Mouse (Mus musculus): Measurements from ENCODE around the gene Sfxn4.
"Not testable (repeated sequence)": the region's sequence is repeated elsewhere in the genome, so short reads cannot be mapped to it uniquely, and the experiment has no call there.

Gene Sfxn4

GRCm38 (mm10) chr19:60860868-60861700, at the start of gene Sfxn4:
Gene Sfxn4, minus strand, starts transcription at chr19:60861479.
- ATAC-seq (ENCODE audit: low TSS enrichment), result peak; percentile 99

DNA sequence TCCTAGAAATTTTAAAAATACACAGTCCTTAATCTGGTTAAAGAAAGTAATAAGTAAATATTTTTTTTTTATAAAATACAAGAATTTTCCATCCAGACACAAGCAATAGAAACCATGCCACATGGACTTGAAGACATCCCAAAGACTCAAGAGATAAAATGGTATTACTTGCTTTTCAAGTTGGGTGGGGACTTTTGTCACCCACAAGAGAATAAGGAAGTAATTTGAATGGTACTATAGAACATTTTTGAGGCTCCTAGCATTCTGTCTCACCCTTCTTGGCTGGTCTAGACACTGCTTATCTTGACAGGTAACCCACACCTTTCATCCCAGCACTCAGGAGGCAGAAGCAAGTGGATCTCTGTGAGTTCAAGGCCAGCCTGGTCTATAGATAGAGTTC, 49.0 kb upstream of the Sfxn4 start:
- ATAC-seq (ENCODE audit: low TSS enrichment), result no peak

- ATAC-seq (ENCODE audit: low TSS enrichment), result no peak
Observed at GRCm38 (mm10) chr19:60905477-60905876, 44.2 kb upstream of the Sfxn4 start.

DNA sequence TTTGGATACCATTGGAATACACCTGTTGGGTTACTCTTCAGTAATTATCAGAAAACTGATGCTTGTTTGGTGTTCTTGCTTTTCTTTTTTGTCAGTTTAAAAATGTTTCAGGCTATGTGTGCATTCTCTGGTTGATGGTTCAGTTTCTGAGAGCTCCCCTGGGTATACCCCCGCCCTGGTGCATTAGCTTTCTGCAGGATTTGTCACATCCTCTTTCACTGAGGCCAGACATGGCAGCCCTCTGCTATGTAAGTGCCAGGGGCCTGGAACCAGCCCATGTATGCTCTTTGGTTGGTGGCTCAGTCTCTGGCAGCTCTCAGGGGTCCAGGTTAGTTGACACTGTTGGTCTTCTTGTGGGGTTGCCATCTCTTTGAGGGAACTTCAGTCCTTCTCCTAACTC, 42.7 kb upstream of the Sfxn4 start:
- ATAC-seq (ENCODE audit: low TSS enrichment), result no peak

DNA sequence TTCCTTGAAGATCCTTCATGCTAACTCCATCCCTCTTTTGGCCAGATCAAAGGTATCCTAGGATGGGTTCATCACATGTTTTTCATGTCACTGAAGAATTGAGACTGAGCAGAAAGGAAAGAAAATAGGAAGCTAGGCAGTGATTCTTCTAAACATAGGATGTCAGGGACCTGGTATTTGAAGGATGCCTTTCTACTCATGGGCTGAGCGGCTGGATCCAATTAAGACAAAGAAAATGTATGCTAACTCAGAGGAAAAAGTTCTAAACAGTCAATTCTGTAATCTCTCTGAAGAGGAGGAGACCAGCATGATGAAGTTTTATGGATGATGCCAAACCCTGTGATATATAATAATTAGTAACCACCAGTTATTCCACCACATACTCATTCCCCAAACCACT, 41.9 kb upstream of the Sfxn4 start:
- no peak for ATAC-seq (ENCODE audit: low TSS enrichment)

DNA sequence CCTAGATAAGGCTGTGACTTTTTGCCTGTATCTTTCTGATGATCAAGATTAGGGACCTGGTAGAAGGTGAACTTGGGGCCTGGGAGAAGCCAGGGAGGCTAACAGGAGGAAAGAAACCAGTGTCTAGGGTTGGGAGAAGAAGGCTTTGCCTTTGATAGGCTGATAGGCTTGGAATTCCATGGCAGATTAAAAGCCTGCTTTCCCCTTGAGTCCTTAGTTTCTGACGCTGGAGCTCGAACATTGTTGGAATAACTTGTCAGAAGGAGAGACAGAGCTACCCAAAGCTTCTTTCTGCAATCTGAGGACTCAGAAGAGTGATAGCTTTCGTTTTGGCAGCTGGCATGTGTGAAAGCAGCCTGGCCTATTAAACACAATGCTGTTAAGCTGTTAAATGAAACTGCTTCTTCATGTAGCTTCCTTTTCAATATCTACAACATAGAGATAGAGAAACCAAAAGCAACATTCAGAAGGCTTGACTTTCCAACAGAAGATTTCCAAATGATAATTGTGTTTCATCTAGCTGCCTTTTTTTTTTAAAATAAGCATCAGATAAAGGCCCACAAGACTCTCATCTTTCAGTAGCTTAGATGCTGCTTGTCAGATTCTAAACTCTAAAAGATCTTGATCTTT, 34.1 kb upstream of the Sfxn4 start:
- ATAC-seq (ENCODE audit: low TSS enrichment), result 0 out of 2 replicates have a peak, but pooled peaks have one; percentile 35

- ATAC-seq (ENCODE audit: low TSS enrichment), result no peak
Observed at GRCm38 (mm10) chr19:60891934-60892547, 30.8 kb upstream of the Sfxn4 start.

DNA sequence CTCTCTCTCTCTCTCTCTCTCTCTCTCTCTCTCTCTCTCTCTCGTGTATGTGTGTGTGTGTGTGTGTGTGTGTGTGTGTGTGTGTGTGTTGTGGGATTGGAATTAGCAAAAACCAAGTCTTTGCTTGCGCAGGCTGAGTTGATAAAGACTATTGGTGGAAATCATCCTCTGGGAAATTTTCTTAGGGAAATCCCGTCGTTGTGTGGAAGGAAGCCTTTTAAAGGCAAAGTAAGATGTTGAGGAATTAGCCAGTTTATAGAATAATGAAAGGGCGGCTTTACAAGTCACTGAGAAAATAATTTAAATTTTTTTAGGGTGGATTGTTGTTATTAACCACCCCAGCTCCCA, 29.8 kb upstream of the Sfxn4 start:
- no peak for ATAC-seq (ENCODE audit: low TSS enrichment)

DNA sequence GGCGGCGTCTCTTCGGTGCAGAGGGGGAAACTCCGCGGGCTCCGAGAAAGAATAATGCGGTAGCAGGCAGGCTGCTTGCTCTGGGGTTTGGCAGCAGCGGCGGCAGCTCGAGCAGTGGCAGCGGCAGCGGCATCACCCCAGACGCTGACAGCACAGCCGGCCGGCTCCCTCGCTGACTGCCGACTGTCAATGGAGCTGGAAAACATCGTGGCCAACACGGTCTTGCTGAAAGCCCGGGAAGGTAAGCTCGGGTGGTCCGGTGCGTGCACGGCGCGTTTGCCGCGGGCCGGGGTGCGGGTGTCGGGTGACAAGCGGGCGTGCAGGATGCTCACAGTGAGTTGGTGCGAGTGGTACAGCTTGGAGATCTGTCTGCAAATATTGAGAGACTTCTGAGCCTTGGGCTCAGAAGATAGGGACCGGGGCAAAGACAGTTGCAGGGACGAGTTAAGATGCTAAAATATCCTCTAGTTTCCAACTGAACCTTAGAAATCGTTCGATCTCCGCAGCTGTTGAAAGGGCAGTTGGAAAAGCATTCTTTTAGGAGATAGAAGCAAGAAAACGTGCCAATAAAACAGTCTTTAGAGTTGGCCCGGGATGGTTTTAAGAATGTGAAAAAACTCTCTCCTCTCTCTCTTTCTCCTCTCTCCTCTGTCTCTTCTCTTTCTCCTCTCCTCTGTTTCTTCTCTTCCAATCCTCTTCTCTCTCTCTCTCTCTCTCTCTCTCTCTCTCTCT, 29.3 kb upstream of the Sfxn4 start:
- peak; percentile 32 for ATAC-seq (ENCODE audit: low TSS enrichment)

- peak; percentile 98 for ATAC-seq (ENCODE audit: low TSS enrichment)
Observed at GRCm38 (mm10) chr19:60889714-60890315, 28.5 kb upstream of the Sfxn4 start, which contains the start of gene Grk5. Gene Grk5, plus strand, starts transcription at chr19:60889749.

GRCm38 (mm10) chr19:60889101-60889713, 27.9 kb upstream of the Sfxn4 start:
- ATAC-seq (ENCODE audit: low TSS enrichment), result no peak

DNA sequence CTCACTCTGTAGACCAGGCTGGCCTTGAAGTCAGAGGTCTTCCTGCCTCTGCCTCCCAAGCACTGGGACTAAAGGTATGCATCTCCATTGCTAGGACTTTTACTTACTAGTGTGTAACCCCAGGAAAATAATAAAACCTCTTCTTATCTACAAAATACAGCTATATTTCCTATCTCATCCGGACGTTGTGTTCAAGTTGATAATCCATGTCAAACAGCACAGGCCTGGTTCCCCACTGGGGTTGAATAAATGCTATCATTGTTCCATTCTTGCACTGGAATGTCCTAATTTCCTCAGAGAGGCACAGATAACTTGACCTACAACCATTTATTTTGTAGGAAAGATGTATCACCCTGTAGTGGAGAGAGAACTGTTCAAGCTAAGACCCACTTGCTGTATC, 26.4 kb upstream of the Sfxn4 start:
- no peak for ATAC-seq (ENCODE audit: low TSS enrichment)

- peak; percentile 97 for ATAC-seq (ENCODE audit: low TSS enrichment)
Observed at GRCm38 (mm10) chr19:60883129-60883528, 21.9 kb upstream of the Sfxn4 start.

GRCm38 (mm10) chr19:60874064-60874694, 12.9 kb upstream of the Sfxn4 start, which contains the start of gene Prdx3:
Gene Prdx3, minus strand, starts transcription at chr19:60874556.
- ATAC-seq (ENCODE audit: low TSS enrichment), result peak; percentile 98

DNA sequence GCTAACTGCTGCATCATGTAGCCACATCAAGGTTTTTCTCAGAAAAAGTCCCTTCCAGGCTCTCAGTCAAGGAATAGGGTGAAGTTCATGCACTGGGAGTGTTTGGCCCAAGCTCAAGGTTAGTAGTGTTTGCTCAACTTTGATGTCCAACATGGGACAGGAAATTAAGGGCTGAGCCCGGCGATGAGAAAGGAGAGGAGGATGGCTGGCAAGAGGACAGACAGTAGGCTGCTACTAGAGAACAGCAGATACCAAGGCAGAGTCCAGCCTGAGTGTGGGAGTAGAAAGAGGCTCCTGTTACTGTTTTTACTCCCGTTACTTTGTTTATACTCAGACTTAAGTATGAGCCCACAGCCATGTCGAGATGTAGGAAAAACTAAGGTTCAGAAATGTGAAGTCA, 12.2 kb upstream of the Sfxn4 start:
- peak; percentile 58 for ATAC-seq (ENCODE audit: low TSS enrichment)

- no peak for ATAC-seq (ENCODE audit: low TSS enrichment)
Observed at GRCm38 (mm10) chr19:60872272-60872671, 11.0 kb upstream of the Sfxn4 start.

- ATAC-seq (ENCODE audit: low TSS enrichment), result no peak
Observed at GRCm38 (mm10) chr19:60871366-60871765, 10.1 kb upstream of the Sfxn4 start.

DNA sequence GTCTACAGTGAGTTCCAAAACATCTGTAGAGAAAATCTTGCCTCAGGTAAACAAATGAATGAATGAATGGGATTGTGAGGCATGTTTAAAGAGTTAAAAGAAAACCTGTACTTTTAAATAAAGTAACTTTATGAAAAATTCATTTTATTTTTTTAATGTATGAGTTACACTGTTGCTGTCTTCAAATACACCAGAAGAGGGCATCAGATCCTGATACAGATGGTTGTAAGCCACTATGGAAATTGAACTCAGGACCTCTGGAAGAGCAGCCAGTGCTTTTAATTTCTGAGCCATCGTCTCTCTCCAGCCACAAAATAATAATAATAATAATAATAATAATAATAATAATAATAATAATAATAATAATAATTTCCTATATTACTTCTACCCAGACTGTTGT, 9.2 kb upstream of the Sfxn4 start:
- no peak for ATAC-seq (ENCODE audit: low TSS enrichment)

DNA sequence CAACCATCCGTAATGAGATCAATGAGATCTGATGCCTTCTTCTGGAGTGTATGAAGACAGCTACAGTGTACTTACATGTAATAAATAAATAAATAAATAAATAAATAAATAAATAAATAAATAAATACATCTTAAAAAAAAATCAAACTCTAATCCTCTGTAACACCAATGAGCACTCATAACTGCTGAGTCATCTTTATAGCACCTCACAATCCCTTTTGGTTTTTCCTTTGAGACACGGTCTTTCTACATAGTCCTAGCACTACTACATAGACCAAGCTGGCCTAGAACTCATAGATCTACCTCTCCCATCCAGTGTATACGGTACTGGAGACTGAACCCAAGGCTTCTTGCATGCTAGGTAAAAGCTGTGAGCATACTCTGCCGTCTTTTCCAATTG, 4.9 kb upstream of the Sfxn4 start:
- not testable (repeated sequence) for ATAC-seq (ENCODE audit: low TSS enrichment)

GRCm38 (mm10) chr19:60845731-60846130, 15.5 kb downstream of the Sfxn4 start:
- no peak for ATAC-seq (ENCODE audit: low TSS enrichment)

DNA sequence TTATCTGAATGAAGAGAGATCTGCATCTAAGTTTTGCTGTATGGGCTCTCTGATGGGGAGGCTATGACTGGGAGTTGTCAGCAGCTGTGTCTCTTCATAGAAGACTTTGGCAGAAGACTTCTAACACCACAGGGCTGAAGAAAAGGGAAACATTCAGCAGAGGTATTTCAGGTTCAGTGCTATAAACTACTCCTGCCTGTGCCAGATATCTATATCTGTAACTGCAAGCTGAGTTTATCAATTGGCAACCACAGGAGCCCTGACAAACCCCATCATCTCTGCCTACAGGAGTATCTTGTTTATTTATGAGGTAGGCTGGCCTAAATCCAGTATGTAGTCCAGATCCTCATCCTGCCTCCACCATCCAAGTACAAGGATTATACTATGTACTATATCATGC, 18.0 kb downstream of the Sfxn4 start:
- peak; percentile 47 for ATAC-seq (ENCODE audit: low TSS enrichment)

All from frontal cortex, adult (tissue).